Mouse (Mus musculus) intestine, postnatal 0 days (tissue): Measurements from ENCODE around the gene Sez6l2. TPM values are rescaled to one million over a fixed set of nuclear protein-coding genes. Genes with fewer than 3 reads are reported as not detected.

ENCODE experiments used
- ATAC-seq: fragments of 200-750 bp; cut with Nextera tagmentation; 2 replicates; pipeline ENCODE4 v1.8.0; 2017; ENCODE audit warnings: mild to moderate bottlenecking, moderate TSS enrichment, moderate library complexity
- H3K27ac ChIP-seq: fragments of 300-500 bp; sonication (generic); 2 replicates; pipeline ENCODE4 v1.5.1; 2014; ENCODE audit warnings: mild to moderate bottlenecking, low read depth, low read length, moderate library complexity
- H3K27me3 ChIP-seq: fragments of 300-500 bp; sonication (generic); replicated peaks from 2 replicates; pipeline ENCODE4 v1.6.1; 2014; ENCODE audit warnings: low read length, mixed read lengths; ENCODE audit not compliant: control insufficient read depth, insufficient read depth
- H3K36me3 ChIP-seq: fragments of 300-500 bp; sonication (generic); 2 replicates; pipeline ENCODE4 v1.6.1; 2014; ENCODE audit warnings: mild to moderate bottlenecking, moderate library complexity; ENCODE audit not compliant: control insufficient read depth, insufficient read depth
- H3K4me1 ChIP-seq: fragments of 300-500 bp; sonication (generic); replicated peaks from 2 replicates; pipeline ENCODE4 v1.6.1; 2014; ENCODE audit warnings: antibody characterized with exemption, low read length, mixed read lengths; ENCODE audit not compliant: control insufficient read depth, insufficient read depth
- H3K4me2 ChIP-seq: fragments of 300-500 bp; sonication (generic); replicated peaks from 2 replicates; pipeline ENCODE4 v1.6.1; 2014; ENCODE audit warnings: low read depth, mild to moderate bottlenecking, moderate library complexity
- H3K4me3 ChIP-seq: fragments of 300-500 bp; sonication (generic); 2 replicates; pipeline ENCODE4 v1.5.1; 2014; ENCODE audit warnings: low read depth, low read length
- H3K9ac ChIP-seq: fragments of 300-500 bp; sonication (generic); 2 replicates; pipeline ENCODE4 v1.6.1; 2014; ENCODE audit warnings: mild to moderate bottlenecking, low read depth, low read length
- H3K9me3 ChIP-seq: fragments of 300-500 bp; sonication (generic); 2 replicates; pipeline ENCODE4 v1.6.1; 2016; ENCODE audit warnings: mixed run types; ENCODE audit not compliant: control insufficient read depth
- CTCF ChIP-seq: sonication (generic); IDR thresholded peaks from 2 replicates; pipeline ENCODE4 v1.5.1; 2016; ENCODE audit warnings: low read depth, mild to moderate bottlenecking, control low read depth, antibody characterized with exemption, moderate library complexity
- WGBS: fragments of 180-500 bp; shearing (Covaris S2); extraction: QIAGEN DNeasy Blood & Tissue Kit; methylation state at CpG from one replicate; pipeline ENCODE4 v1.1.7; 2014; 5-methylcytosine and 5-hydroxymethylcytosine counted together
- polyA plus RNA-seq: library from polyadenylated mRNA; unstranded; fragments of >200 nt; fragmentation: Nextera tagmentation; extraction: Ambion mirVana; gene quantifications from 2 replicates; pipeline ENCODE4 v1.2.1, GENCODE M21; 2015

Sez6l2 gene
- polyA plus RNA-seq, 1 experiment from 2014 or later, result 1.3 TPM

- Histone ChIP-seq H3K4me3 (no peak overlapping the region), H3K36me3 (peaks cover 30% of the 10 kb centered on the region), H3K4me1 (no peaks in the 10 kb centered on the region; the same call in 1 of the 2 replicates), H3K27me3 (no peaks in the 10 kb centered on the region), H3K9ac (no peak overlapping the region), H3K4me2 (no peak overlapping the region), H3K9me3 (no peaks in the 10 kb centered on the region), H3K27ac (no peak overlapping the region)
- 35% methylated on average over 9 of the region's 9 CpGs for WGBS
- peak; percentile 75 for ATAC-seq
- peak; percentile 85 for TF ChIP-seq CTCF
These were observed 36.0 kb downstream of the Sez6l2 start for GRCm38 (mm10) chr7:126986319-126986718.

- 69% methylated on average over 8 of the region's 8 CpGs for WGBS
- no peak for ATAC-seq
- no peak overlapping the region for H3K9ac ChIP-seq
- H3K4me1 ChIP-seq, result no peaks in the 10 kb centered on the region
- H3K36me3 ChIP-seq, result peaks cover 47% of the 10 kb centered on the region
- H3K4me2 ChIP-seq, result no peak overlapping the region
- no peaks in the 10 kb centered on the region for H3K27me3 ChIP-seq
- no peak overlapping the region for H3K4me3 ChIP-seq
- H3K9me3 ChIP-seq, result no peaks in the 10 kb centered on the region
- no peak for TF ChIP-seq CTCF
- no peak overlapping the region for H3K27ac ChIP-seq
These were observed 38.5 kb downstream of the Sez6l2 start for GRCm38 (mm10) chr7:126988816-126989215.

- TF ChIP-seq CTCF, result peak; percentile 52
- Histone ChIP-seq H3K36me3 (peaks cover 69% of the 10 kb centered on the region), H3K4me1 (no peaks in the 10 kb centered on the region), H3K27ac (no peak overlapping the region), H3K27me3 (no peaks in the 10 kb centered on the region), H3K4me2 (no peak overlapping the region), H3K9ac (no peak overlapping the region), H3K4me3 (no peak overlapping the region), H3K9me3 (no peaks in the 10 kb centered on the region)
- 82% methylated on average over 4 of the region's 4 CpGs for WGBS
- ATAC-seq, result no peak
These were observed 46.1 kb downstream of the Sez6l2 start for GRCm38 (mm10) chr7:126996449-126996848.

- Histone ChIP-seq H3K36me3 (peaks cover 55% of the 10 kb centered on the region), H3K4me2 (no peak overlapping the region), H3K4me3 (no peak overlapping the region), H3K4me1 (no peaks in the 10 kb centered on the region; the same call in 1 of the 2 replicates), H3K27ac (no peak overlapping the region), H3K9me3 (no peaks in the 10 kb centered on the region), H3K9ac (no peak overlapping the region), H3K27me3 (no peaks in the 10 kb centered on the region)
- 75% methylated on average over 10 of the region's 10 CpGs for WGBS
- no peak for ATAC-seq
- no peak for TF ChIP-seq CTCF
These were observed 49.2 kb downstream of the Sez6l2 start for GRCm38 (mm10) chr7:126999568-126999967.

- H3K36me3 ChIP-seq, result peaks cover 26% of the 10 kb centered on the region
- H3K27me3 ChIP-seq, result no peaks in the 10 kb centered on the region
- H3K4me2 ChIP-seq, result peak overlapping the region; percentile 47
- no peak overlapping the region for H3K4me3 ChIP-seq
- no peaks in the 10 kb centered on the region for H3K9me3 ChIP-seq
- no peak overlapping the region for H3K9ac ChIP-seq
- H3K27ac ChIP-seq, result no peak overlapping the region; the same call in 1 of the 2 replicates
- 55% methylated on average over 5 of the region's 5 CpGs for WGBS
- TF ChIP-seq CTCF, result no peak
- H3K4me1 ChIP-seq, result peaks cover 6% of the 10 kb centered on the region; the same call in 1 of the 2 replicates
- peak; percentile 74 for ATAC-seq
These were observed 53.3 kb downstream of the Sez6l2 start for GRCm38 (mm10) chr7:127003620-127004019.

GRCm38 (mm10) chr7:127004122-127004875 lies 53.9 kb downstream of the Sez6l2 start:
- no peak overlapping the region; the same call in 1 of the 2 replicates for H3K4me2 ChIP-seq
- ATAC-seq, result no peak
- H3K27ac ChIP-seq, result no peak overlapping the region; the same call in 1 of the 2 replicates
- peaks cover 19% of the 10 kb centered on the region for H3K36me3 ChIP-seq
- TF ChIP-seq CTCF, result peak; percentile 55
- no peak overlapping the region for H3K4me3 ChIP-seq
- H3K9me3 ChIP-seq, result no peaks in the 10 kb centered on the region
- peaks cover 13% of the 10 kb centered on the region for H3K4me1 ChIP-seq
- no peak overlapping the region for H3K9ac ChIP-seq
- H3K27me3 ChIP-seq, result no peaks in the 10 kb centered on the region
- 51% methylated on average over 4 of the region's 4 CpGs for WGBS
